Mouse (Mus musculus) midbrain, embryonic 14.5 days (tissue): ENCODE measurements around the gene Ccr10. TPM values are rescaled to one million over a fixed set of nuclear protein-coding genes. Genes with fewer than 3 reads are reported as not detected.

Experiments used
- ATAC-seq: fragments of 200-750 bp; cut with Nextera tagmentation; 2 replicates; pipeline ENCODE4 v1.8.0; 2017; ENCODE audit warnings: moderate number of reproducible peaks, moderate library complexity; ENCODE audit not compliant: low FRiP score, low TSS enrichment
- DNase-seq: peaks from one replicate; pipeline ENCODE4 v3.0.0-alpha.2; 2015
- H3K27ac ChIP-seq: fragments of 300-500 bp; sonication (generic); replicated peaks from 2 replicates; pipeline ENCODE4 v1.5.1; 2014; ENCODE audit warnings: mild to moderate bottlenecking, low read depth, low read length, moderate library complexity
- H3K27me3 ChIP-seq: fragments of 300-500 bp; sonication (generic); 2 replicates; pipeline ENCODE4 v1.6.1; 2014; ENCODE audit warnings: low read length, control low read depth, mixed read lengths; ENCODE audit not compliant: control insufficient read depth, insufficient read depth
- H3K36me3 ChIP-seq: fragments of 300-500 bp; sonication (generic); 2 replicates; pipeline ENCODE4 v1.6.1; 2014; ENCODE audit warnings: low read length, control low read depth; ENCODE audit not compliant: control insufficient read depth, insufficient read depth
- H3K4me1 ChIP-seq: fragments of 300-500 bp; sonication (generic); 2 replicates; pipeline ENCODE4 v1.6.1; 2014; ENCODE audit warnings: mild to moderate bottlenecking, antibody characterized with exemption, low read length, control low read depth; ENCODE audit not compliant: control insufficient read depth, insufficient read depth
- H3K4me2 ChIP-seq: fragments of 300-500 bp; sonication (generic); 2 replicates; pipeline ENCODE4 v1.6.1; 2014; ENCODE audit warnings: mild to moderate bottlenecking, low read length, moderate library complexity
- H3K4me3 ChIP-seq: fragments of 300-500 bp; sonication (generic); replicated peaks from 2 replicates; pipeline ENCODE4 v1.5.1; 2014; ENCODE audit warnings: low read depth, low read length
- H3K9ac ChIP-seq: fragments of 300-500 bp; sonication (generic); replicated peaks from 2 replicates; pipeline ENCODE4 v1.6.1; 2014; ENCODE audit warnings: mild to moderate bottlenecking, low read length, moderate library complexity
- H3K9me3 ChIP-seq: fragments of 300-500 bp; sonication (generic); 2 replicates; pipeline ENCODE4 v1.6.1; 2016; ENCODE audit warnings: low read length, control low read depth, mixed read lengths; ENCODE audit not compliant: control insufficient read depth
- WGBS: fragments of 180-500 bp; shearing (Covaris S2); extraction: QIAGEN DNeasy Blood & Tissue Kit; methylation state at CpG from one replicate; pipeline ENCODE4 v1.1.7; 2014; 5-methylcytosine and 5-hydroxymethylcytosine counted together
- polyA plus RNA-seq: library from polyadenylated mRNA; unstranded; fragments of >200 nt; fragmentation: Nextera tagmentation; extraction: Ambion mirVana; gene quantifications from 2 replicates; pipeline ENCODE4 v1.2.1, GENCODE M21; 2014

The Ccr10 gene
- polyA plus RNA-seq, 1 experiment from 2014 or later = not detected

- H3K9ac ChIP-seq = no peak overlapping the region
- peak overlapping the region; percentile 56 for H3K4me2 ChIP-seq
- no peak overlapping the region for H3K27ac ChIP-seq
- peaks cover 41% of the 10 kb centered on the region for H3K27me3 ChIP-seq
- H3K4me3 ChIP-seq = peak overlapping the region; percentile 36
- peak; percentile 79 for DNase-seq
- peaks cover 41% of the 10 kb centered on the region for H3K4me1 ChIP-seq
- ATAC-seq = no peak
- H3K36me3 ChIP-seq = no peaks in the 10 kb centered on the region
- 23% methylated on average over 22 of the region's 22 CpGs for WGBS
- no peaks in the 10 kb centered on the region for H3K9me3 ChIP-seq
Observed at GRCm38 (mm10) chr11:101176933-101177773, 1.9 kb upstream of the Ccr10 start.

GRCm38 (mm10) chr11:101176117-101176691 is 961 bp upstream of the Ccr10 start:
- Histone ChIP-seq H3K27me3 (peaks cover 41% of the 10 kb centered on the region), H3K36me3 (no peaks in the 10 kb centered on the region), H3K27ac (peak overlapping the region; percentile 55; the same call in 1 of the 2 replicates), H3K9me3 (no peaks in the 10 kb centered on the region), H3K9ac (peak overlapping the region; percentile 49), H3K4me3 (peak overlapping the region; percentile 36), H3K4me1 (peaks cover 47% of the 10 kb centered on the region), H3K4me2 (peak overlapping the region; percentile 56)
- under 1% methylated on average over 25 of the region's 25 CpGs for WGBS
- DNase-seq (peak; percentile 70), ATAC-seq (no peak)

DNA sequence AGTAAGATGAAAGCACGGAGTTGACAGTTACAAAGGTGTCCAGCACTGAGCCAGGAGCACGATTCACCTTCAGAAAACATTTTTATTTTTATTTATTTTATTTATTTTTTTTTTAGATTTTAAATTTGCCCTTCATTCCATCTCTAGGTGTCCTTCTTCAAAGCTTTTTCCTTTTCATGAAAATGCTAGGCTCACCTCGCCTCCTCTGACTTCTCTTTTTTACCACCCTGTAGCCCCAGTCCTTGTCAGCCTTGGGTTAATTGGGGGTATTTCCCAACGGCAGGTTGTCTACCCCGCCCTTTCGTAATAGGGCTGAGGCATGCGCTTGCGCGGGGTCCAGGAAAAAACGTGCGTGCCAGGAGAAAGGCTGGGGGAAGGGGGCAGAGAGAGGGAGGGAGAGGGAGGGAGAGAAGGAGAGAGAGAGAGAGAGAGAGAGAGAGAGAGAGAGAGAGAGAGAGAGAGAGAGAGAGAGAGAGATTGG is 433 bp upstream of the Ccr10 start:
- H3K27ac ChIP-seq = no peak overlapping the region
- peaks cover 48% of the 10 kb centered on the region for H3K4me1 ChIP-seq
- DNase-seq (peak; percentile 72), ATAC-seq (no peak)
- H3K36me3 ChIP-seq = no peaks in the 10 kb centered on the region
- peak overlapping the region; percentile 36 for H3K4me3 ChIP-seq
- 9% methylated on average over 11 of the region's 11 CpGs for WGBS
- H3K4me2 ChIP-seq = peak overlapping the region; percentile 56
- H3K27me3 ChIP-seq = peaks cover 41% of the 10 kb centered on the region
- no peaks in the 10 kb centered on the region for H3K9me3 ChIP-seq
- peak overlapping the region; percentile 49 for H3K9ac ChIP-seq

GRCm38 (mm10) chr11:101174389-101174745 is 876 bp downstream of the Ccr10 start:
- Histone ChIP-seq H3K36me3 (no peaks in the 10 kb centered on the region), H3K9ac (peak overlapping the region; percentile 21; the same call in 1 of the 2 replicates), H3K9me3 (no peaks in the 10 kb centered on the region), H3K27ac (peak overlapping the region; percentile 63), H3K27me3 (peaks cover 45% of the 10 kb centered on the region), H3K4me2 (peak overlapping the region; percentile 56), H3K4me3 (peak overlapping the region; percentile 25), H3K4me1 (peaks cover 61% of the 10 kb centered on the region)
- ATAC-seq = no peak
- DNase-seq = no peak
- 35% methylated on average over 9 of the region's 9 CpGs for WGBS

GRCm38 (mm10) chr11:101173631-101174388 is 1.4 kb downstream of the Ccr10 start:
- under 1% methylated on average over 61 of the region's 61 CpGs for WGBS
- H3K27ac ChIP-seq = peak overlapping the region; percentile 63
- ATAC-seq = peak; percentile 53; the same call in 1 of the 2 replicates
- peak; percentile 91 for DNase-seq
- H3K9me3 ChIP-seq = no peaks in the 10 kb centered on the region
- H3K9ac ChIP-seq = peak overlapping the region; percentile 21; the same call in 1 of the 2 replicates
- no peaks in the 10 kb centered on the region for H3K36me3 ChIP-seq
- H3K4me2 ChIP-seq = peak overlapping the region; percentile 56
- peak overlapping the region; percentile 25 for H3K4me3 ChIP-seq
- H3K4me1 ChIP-seq = peaks cover 64% of the 10 kb centered on the region
- H3K27me3 ChIP-seq = peaks cover 50% of the 10 kb centered on the region

GRCm38 (mm10) chr11:101173112-101173511 is 2.1 kb downstream of the Ccr10 start:
- H3K4me2 ChIP-seq = peak overlapping the region; percentile 56
- H3K9ac ChIP-seq = no peak overlapping the region
- peaks cover 51% of the 10 kb centered on the region for H3K27me3 ChIP-seq
- no peak overlapping the region for H3K27ac ChIP-seq
- H3K36me3 ChIP-seq = no peaks in the 10 kb centered on the region
- no peak overlapping the region; the same call in 1 of the 2 replicates for H3K4me3 ChIP-seq
- H3K4me1 ChIP-seq = peaks cover 61% of the 10 kb centered on the region
- 7% methylated on average over 11 of the region's 11 CpGs for WGBS
- ATAC-seq = no peak
- DNase-seq = no peak
- no peaks in the 10 kb centered on the region for H3K9me3 ChIP-seq

DNA sequence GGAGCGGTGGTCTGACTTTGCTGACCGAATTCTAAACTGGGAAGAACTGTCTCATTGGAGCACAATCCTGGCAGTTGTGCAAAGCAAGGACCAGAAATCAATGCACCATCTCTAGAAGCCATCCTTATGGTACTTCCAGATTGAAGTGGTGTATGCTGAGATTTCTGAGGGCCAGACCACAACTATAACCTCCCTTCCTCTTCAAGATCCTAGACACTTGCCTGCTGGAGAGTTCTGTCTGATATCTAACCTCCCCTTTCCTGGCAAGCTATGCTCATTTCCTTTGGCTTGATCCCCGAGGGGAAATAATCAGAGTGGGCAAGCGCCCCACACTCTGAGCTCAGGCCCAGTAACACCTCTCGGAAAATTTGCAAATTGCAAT is 2.8 kb downstream of the Ccr10 start:
- no peak for ATAC-seq
- peak overlapping the region; percentile 64 for H3K27ac ChIP-seq

DNA sequence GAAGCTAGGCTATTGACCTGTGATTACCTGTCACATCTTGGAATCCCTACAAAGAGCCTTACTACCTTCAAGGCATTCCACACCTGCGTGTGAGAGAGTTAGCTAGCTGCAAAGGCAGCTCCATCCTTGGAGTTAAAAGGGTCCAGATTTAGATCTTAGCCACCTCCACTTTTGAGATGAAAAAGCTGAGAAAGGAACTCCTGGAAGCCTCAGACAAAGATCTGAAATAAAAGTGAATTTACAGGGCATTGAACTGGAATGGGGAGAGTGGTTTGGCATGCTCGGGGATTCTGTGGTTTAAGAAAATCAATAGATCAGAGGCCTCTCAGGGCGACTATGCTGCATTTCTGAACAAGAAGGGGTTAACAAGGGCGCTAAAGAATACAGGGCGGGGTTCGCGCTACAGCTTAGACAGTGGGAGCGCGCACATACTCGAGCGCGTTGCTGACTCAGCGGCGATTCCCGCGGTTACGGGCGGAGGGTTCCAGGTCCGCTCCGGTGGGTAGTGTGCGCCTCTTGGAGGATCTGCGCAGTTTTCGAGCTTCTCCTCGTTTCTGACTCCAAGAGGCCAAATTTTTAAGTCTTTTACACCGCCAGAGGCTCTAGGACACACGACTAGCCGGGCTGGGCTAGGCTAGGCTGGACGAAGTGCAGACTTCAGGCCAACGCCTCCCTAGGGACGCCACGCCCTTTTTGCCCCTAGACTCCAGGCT is 3.4 kb downstream of the Ccr10 start:
- ATAC-seq (peak; percentile 2; the same call in 1 of the 2 replicates), DNase-seq (peak; percentile 90)
- Histone ChIP-seq H3K27me3 (peaks cover 51% of the 10 kb centered on the region), H3K36me3 (peaks cover 8% of the 10 kb centered on the region; the same call in 1 of the 2 replicates), H3K4me3 (peak overlapping the region; percentile 42), H3K4me2 (peak overlapping the region; percentile 74), H3K27ac (peak overlapping the region; percentile 64), H3K9me3 (no peaks in the 10 kb centered on the region), H3K4me1 (peaks cover 54% of the 10 kb centered on the region), H3K9ac (peak overlapping the region; percentile 32)
- under 1% methylated on average over 31 of the region's 31 CpGs for WGBS

More for the DNA sequence above, 2.8 kb downstream of the Ccr10 start:
- Histone ChIP-seq H3K4me2 (peak overlapping the region; percentile 74), H3K9ac (peak overlapping the region; percentile 32), H3K36me3 (peaks cover 5% of the 10 kb centered on the region; the same call in 1 of the 2 replicates), H3K27me3 (peaks cover 51% of the 10 kb centered on the region), H3K4me3 (peak overlapping the region; percentile 42), H3K4me1 (peaks cover 58% of the 10 kb centered on the region), H3K9me3 (no peaks in the 10 kb centered on the region)
- no peak for DNase-seq
- 11% methylated on average over 5 of the region's 5 CpGs for WGBS
